Mouse (Mus musculus) small intestine, adult 2 months (tissue): ENCODE measurements around the gene Grb2. TPM values are rescaled to one million over a fixed set of nuclear protein-coding genes. Genes with fewer than 3 reads are reported as not detected.

Experiments used
- H3K27ac ChIP-seq: fragments of 200-500 bp; 2 replicates; pipeline ENCODE4 v1.5.1; 2012; ENCODE audit warnings: low read depth, low read length, control low read depth, inconsistent platforms; ENCODE audit not compliant: insufficient read depth
- H3K27me3 ChIP-seq: fragments of 200-500 bp; 2 replicates; pipeline ENCODE4 v1.6.1; 2012; ENCODE audit warnings: mild to moderate bottlenecking, moderate library complexity, low read length, inconsistent platforms; ENCODE audit not compliant: control insufficient read depth, insufficient read depth
- H3K36me3 ChIP-seq: fragments of 200-500 bp; 2 replicates; pipeline ENCODE4 v1.6.1; 2012; ENCODE audit warnings: mild to moderate bottlenecking, low read length, control low read depth, inconsistent platforms; ENCODE audit not compliant: control insufficient read depth, insufficient read depth
- H3K4me1 ChIP-seq: fragments of 200-500 bp; 2 replicates; pipeline ENCODE4 v1.6.1; 2012; ENCODE audit warnings: low read length, inconsistent platforms, mixed read lengths; ENCODE audit not compliant: control insufficient read depth, insufficient read depth, insufficient read length
- H3K4me3 ChIP-seq: fragments of 200-500 bp; 2 replicates; pipeline ENCODE4 v1.5.1; 2012; ENCODE audit warnings: low read depth, mild to moderate bottlenecking, control low read depth, inconsistent platforms, low read length, moderate library complexity
- CTCF ChIP-seq: fragments of 200-500 bp; IDR thresholded peaks from 2 replicates; pipeline ENCODE4 v1.5.1; 2012; ENCODE audit warnings: low read depth, mild to moderate bottlenecking, control low read depth, inconsistent platforms, low read length, moderate library complexity, mixed read lengths; ENCODE audit not compliant: insufficient replicate concordance, insufficient read length; ENCODE audit errors: extremely low read depth
- POLR2A ChIP-seq: fragments of 200-500 bp; IDR thresholded peaks from 2 replicates; pipeline ENCODE4 v1.6.1; 2012; ENCODE audit warnings: low read depth, mild to moderate bottlenecking, control low read depth, inconsistent platforms, low read length, moderate library complexity
- WGBS: fragments of 180-500 bp; shearing (Covaris S2); methylation state at CpG from one replicate; pipeline ENCODE4 v1.1.7; 2018; 5-methylcytosine and 5-hydroxymethylcytosine counted together
- polyA plus RNA-seq: library from polyadenylated mRNA; depleted of rRNA; stranded (reverse); fragments of >200 nt; gene quantifications from 2 replicates; pipeline ENCODE4 v1.2.3, GENCODE M21; 2012; rRNA removed

Grb2 gene
- 13.0 and 34.8 TPM in 2 replicates for polyA plus RNA-seq

GRCm38 (mm10) chr11:115708209-115708876 is at the start of gene Grb2:
Grb2 (minus strand) TSS chr11:115708597.
- WGBS = under 1% methylated on average over 75 of the region's 91 CpGs
- Histone ChIP-seq H3K27ac (peak within 1 kb of the TSS; percentile 82), H3K36me3 (no peaks in the 10 kb centered on the region), H3K4me1 (peaks cover 6% of the 10 kb centered on the region; the same call in 1 of the 2 replicates), H3K4me3 (peak within 1 kb of the TSS; percentile 88), H3K27me3 (no peaks in the 10 kb centered on the region)
- TF ChIP-seq CTCF = no peak
- TF ChIP-seq POLR2A = peak; percentile 92

- 32% methylated on average over 4 of the region's 4 CpGs for WGBS
- Histone ChIP-seq H3K4me3 (no peak overlapping the region), H3K36me3 (no peaks in the 10 kb centered on the region), H3K27ac (peak overlapping the region; percentile 91), H3K27me3 (no peaks in the 10 kb centered on the region), H3K4me1 (peaks cover 11% of the 10 kb centered on the region)
- TF ChIP-seq CTCF (no peak), POLR2A (peak; percentile 58; the same call in 1 of the 2 replicates)
Measured at GRCm38 (mm10) chr11:115753485-115753884, 45.1 kb upstream of the Grb2 start.

- no peak overlapping the region for H3K4me3 ChIP-seq
- 77% methylated on average over 7 of the region's 7 CpGs for WGBS
- H3K36me3 ChIP-seq = no peaks in the 10 kb centered on the region
- H3K27me3 ChIP-seq = no peaks in the 10 kb centered on the region
- no peak for TF ChIP-seq CTCF
- TF ChIP-seq POLR2A = no peak
- peak overlapping the region; percentile 77 for H3K27ac ChIP-seq
- H3K4me1 ChIP-seq = peaks cover 11% of the 10 kb centered on the region
Measured at GRCm38 (mm10) chr11:115752653-115753052, 44.3 kb upstream of the Grb2 start.

GRCm38 (mm10) chr11:115751725-115752124 is 43.3 kb upstream of the Grb2 start:
- Histone ChIP-seq H3K36me3 (no peaks in the 10 kb centered on the region), H3K4me1 (peaks cover 15% of the 10 kb centered on the region), H3K27ac (no peak overlapping the region), H3K27me3 (no peaks in the 10 kb centered on the region), H3K4me3 (no peak overlapping the region)
- WGBS = 69% methylated on average over 2 of the region's 2 CpGs
- TF ChIP-seq CTCF = no peak
- no peak for TF ChIP-seq POLR2A

GRCm38 (mm10) chr11:115749834-115750233 is 41.4 kb upstream of the Grb2 start:
- TF ChIP-seq POLR2A (no peak), CTCF (no peak)
- H3K4me1 ChIP-seq = peaks cover 15% of the 10 kb centered on the region
- no peaks in the 10 kb centered on the region for H3K27me3 ChIP-seq
- WGBS = 91% methylated on average over 5 of the region's 5 CpGs
- no peak overlapping the region for H3K4me3 ChIP-seq
- H3K36me3 ChIP-seq = no peaks in the 10 kb centered on the region
- no peak overlapping the region for H3K27ac ChIP-seq

- 17% methylated on average over 15 of the region's 15 CpGs for WGBS
- TF ChIP-seq POLR2A (no peak), CTCF (no peak)
- H3K4me3 ChIP-seq = peak overlapping the region; percentile 17; the same call in 1 of the 2 replicates
Measured at GRCm38 (mm10) chr11:115747351-115747750, 39.0 kb upstream of the Grb2 start.

GRCm38 (mm10) chr11:115746762-115747161 is 38.4 kb upstream of the Grb2 start:
- peaks cover 6% of the 10 kb centered on the region; the same call in 1 of the 2 replicates for H3K4me1 ChIP-seq
- WGBS = 6% methylated on average over 8 of the region's 8 CpGs
- no peak overlapping the region for H3K4me3 ChIP-seq
- TF ChIP-seq CTCF (no peak), POLR2A (no peak)
- H3K27ac ChIP-seq = no peak overlapping the region
- no peaks in the 10 kb centered on the region for H3K27me3 ChIP-seq
- no peaks in the 10 kb centered on the region for H3K36me3 ChIP-seq

More at GRCm38 (mm10) chr11:115747351-115747750, 39.0 kb upstream of the Grb2 start:
- H3K4me1 ChIP-seq = peaks cover 6% of the 10 kb centered on the region; the same call in 1 of the 2 replicates
- H3K27me3 ChIP-seq = no peaks in the 10 kb centered on the region
- no peaks in the 10 kb centered on the region for H3K36me3 ChIP-seq
- H3K27ac ChIP-seq = no peak overlapping the region
